Mouse (Mus musculus): ENCODE data around the gene Arhgap9.

- TF ChIP-seq CTCF (IDR thresholded peaks at IDR 0.05; ENCODE audit: control insufficient read depth, insufficient read depth, insufficient read length) (no peak), MYOD1 (IDR thresholded peaks at IDR 0.05; ENCODE audit: control insufficient read depth, insufficient read length, low read depth) (no peak), USF1 (IDR thresholded peaks at IDR 0.05; ENCODE audit: low read depth) (peak; percentile 81), MYOG (IDR thresholded peaks at IDR 0.05; ENCODE audit: control insufficient read depth, extremely low read depth, insufficient read length) (no peak)
Observed at GRCm38 (mm10) chr10:127290307-127290929, 31.3 kb upstream of the Arhgap9 start.

Data from C2C12 (cell line).